Mouse (Mus musculus) heart, adult 2 months (tissue): ENCODE data around the gene Frmd5.

ENCODE experiments used
- CTCF ChIP-seq: fragments of 200-600 bp; IDR thresholded peaks from 2 replicates; pipeline ENCODE4 v1.8.1; 2022; ENCODE audit warnings: antibody characterized with exemption, mild to moderate bottlenecking, moderate library complexity
- EP300 ChIP-seq: fragments of 200-500 bp; IDR thresholded peaks from 2 replicates; pipeline ENCODE4 v1.6.1; 2011; ENCODE audit warnings: low read depth, low read length, control low read depth; ENCODE audit not compliant: insufficient read depth
- POLR2A ChIP-seq: fragments of 200-500 bp; IDR thresholded peaks from 2 replicates; pipeline ENCODE4 v1.6.1; 2011; ENCODE audit warnings: mild to moderate bottlenecking, low read depth, low read length, control low read depth; ENCODE audit not compliant: insufficient read depth

DNA sequence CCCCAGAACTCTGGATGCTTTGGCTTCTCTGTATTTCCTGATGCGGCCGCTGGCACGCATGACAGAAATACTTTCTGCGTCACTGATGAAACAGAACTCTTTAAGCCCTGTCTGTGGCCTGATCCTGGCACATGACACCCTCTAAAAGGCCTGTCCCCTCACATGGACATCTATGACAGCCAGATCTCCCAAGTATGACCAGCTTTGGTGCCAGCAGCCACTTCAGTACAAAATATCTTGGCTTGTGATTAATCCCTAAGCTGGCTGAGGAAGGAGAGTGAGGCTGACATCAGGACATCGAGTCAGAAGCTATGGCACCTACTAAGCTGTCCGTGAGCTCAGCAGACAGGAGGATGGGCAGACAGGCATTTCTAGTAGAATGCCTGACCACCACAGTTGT lies 257.3 kb downstream of the Frmd5 start:
- TF ChIP-seq CTCF (no peak), POLR2A (peak; percentile 82), EP300 (peak; percentile 88)
